Mouse (Mus musculus) kidney, adult 18-20 months (tissue): ENCODE measurements around the gene Agt.

Source experiments
- DNase-seq: peaks from one replicate; pipeline ENCODE4 v3.0.0; 2021

Agt gene

DNA sequence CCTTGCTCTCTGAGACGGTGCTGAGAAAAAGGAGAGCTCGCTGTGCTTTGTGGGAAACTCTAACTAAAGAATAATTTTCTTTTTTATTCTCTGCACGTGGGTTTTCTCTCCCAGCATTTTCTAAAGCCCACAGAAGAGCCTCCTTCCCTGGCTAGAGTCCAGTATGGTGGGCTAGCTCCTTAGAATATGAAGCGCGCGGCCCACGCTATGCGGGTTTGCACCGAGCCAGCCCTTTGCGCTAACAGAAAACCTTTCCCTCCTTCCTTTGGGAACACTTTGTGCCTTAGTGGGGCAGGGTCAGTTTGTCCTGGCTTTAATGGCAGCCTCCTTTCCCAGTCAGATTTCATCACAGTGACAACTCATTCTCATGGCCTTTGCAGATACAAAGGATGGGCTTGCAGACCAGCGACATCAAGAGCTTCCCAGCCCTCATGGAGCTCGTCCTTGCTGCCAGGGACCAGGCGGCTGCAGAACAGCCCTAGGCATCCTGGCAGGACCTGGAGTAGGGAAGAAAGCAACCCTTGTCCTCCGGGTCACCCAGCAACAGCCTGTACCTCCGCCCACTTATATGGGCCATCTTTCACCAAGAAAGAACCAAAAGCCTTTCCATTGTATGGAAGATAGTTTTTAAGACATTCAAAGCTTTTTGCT, 18.4 kb downstream of the Agt start:
- DNase-seq, result no peak

DNA sequence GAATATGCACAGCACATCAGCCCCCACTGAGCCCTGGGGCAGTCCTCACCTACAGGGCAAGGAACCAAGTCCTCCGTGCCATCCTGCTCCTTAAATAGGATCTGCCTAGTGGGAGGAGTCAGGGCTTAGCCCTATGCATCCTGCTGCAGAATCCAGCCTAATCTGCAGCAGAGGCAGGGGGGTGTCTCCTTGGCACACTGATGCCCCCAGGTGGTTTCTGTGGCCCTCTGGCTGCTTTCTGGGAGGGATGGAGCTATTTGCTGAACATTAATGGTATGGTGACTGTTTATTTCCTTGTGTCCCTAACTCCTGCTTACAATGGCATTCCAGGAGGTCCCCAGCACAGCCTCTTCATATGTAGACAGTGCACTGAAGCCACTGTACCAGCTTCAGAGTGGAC, 21.3 kb downstream of the Agt start:
- no peak for DNase-seq

DNA sequence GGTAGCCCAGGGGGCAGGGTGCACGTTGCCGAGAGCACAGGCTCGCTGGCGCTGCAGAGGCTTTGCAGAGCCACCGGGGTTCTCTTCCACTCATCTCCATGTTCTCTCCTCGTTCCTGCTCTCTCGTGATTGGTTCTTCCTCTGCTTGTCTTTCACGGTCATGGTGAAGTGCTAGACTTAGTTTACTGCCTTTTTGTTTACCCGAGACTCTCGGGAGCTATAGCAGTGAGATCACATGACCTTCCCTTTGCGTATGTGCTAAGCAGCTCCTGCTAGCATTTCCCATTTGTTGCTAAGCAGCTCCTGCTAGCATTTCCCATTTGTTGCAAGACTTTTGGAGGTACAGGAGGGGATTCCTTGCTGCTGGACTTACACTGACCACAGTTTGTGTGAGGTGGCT, 22.2 kb downstream of the Agt start:
- no peak for DNase-seq

GRCm38 (mm10) chr8:124546815-124547214, 22.7 kb downstream of the Agt start:
- DNase-seq, result no peak

- DNase-seq, result no peak
Observed at GRCm38 (mm10) chr8:124546371-124546770, 23.1 kb downstream of the Agt start.

- DNase-seq, result no peak
Observed at GRCm38 (mm10) chr8:124543272-124543671, 26.2 kb downstream of the Agt start.

DNA sequence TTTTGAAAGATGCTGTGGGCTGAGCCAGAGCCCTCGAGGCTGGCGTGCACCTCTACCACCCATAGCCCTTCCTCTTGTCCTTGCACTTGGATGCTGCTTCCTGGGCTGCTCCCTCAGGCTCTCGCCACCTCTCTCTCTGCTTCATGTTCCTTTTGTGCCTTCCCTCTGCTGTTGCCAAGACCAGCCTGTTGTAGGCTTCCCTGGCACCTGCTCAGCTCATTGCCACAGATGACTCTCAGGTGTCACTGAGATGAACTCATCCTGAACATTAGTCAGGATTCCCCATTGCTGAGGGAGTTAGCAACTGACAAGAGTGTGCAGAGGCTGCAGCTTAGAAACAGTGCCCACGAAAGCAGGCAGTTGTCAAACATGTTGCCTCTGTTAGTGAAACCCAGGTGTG, 27.5 kb downstream of the Agt start:
- no peak for DNase-seq

DNA sequence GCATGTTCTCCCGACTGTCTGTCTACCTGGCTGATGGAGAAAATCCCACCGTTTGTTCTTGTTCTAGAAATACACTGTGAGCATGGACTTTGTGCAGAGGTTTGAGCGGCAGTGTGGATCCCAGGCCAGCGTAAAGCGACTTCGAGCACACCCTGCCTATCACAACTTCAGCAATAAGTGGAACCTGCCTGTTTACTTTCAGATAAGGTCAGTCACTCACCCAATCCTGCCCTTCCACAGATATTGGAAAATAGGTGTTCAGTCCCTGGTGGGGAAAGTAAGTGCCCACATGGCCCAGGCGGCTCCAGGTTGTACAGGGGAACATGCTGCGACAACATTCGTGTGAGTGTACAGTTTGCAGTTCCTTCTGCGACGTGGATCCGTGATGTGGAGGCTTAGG, 28.6 kb downstream of the Agt start:
- DNase-seq, result no peak

GRCm38 (mm10) chr8:124535451-124535850, 34.1 kb downstream of the Agt start:
- no peak for DNase-seq

GRCm38 (mm10) chr8:124532626-124533025, 36.9 kb downstream of the Agt start:
- no peak for DNase-seq

- no peak for DNase-seq
Observed at GRCm38 (mm10) chr8:124530996-124531395, 38.5 kb downstream of the Agt start.

DNA sequence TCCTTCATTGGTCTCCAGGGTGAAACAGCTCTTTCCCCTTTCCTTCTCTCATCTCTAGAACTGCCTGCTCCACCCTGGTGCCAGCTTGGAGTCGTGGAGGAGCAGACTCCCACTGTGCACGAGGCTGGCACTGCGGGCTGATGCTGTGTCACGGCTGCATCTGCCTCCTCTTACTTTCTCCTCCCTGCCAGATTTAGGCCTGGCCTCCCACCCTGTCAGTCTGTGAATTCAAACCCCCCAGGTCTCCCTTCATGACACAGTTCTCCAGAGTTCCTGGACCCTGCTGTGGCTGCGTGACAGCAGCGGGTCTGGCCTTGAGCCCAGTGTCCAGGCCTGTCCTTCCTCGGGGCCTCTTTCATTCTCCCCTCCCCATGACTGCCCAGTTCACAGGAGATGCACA, 39.0 kb downstream of the Agt start:
- DNase-seq, result no peak

GRCm38 (mm10) chr8:124530076-124530475, 39.4 kb downstream of the Agt start:
- DNase-seq, result peak; percentile 19

- DNase-seq, result no peak
Observed at GRCm38 (mm10) chr8:124526261-124526660, 43.2 kb downstream of the Agt start.

- DNase-seq, result peak; percentile 60
Observed at GRCm38 (mm10) chr8:124521946-124522345, 47.6 kb downstream of the Agt start.

DNA sequence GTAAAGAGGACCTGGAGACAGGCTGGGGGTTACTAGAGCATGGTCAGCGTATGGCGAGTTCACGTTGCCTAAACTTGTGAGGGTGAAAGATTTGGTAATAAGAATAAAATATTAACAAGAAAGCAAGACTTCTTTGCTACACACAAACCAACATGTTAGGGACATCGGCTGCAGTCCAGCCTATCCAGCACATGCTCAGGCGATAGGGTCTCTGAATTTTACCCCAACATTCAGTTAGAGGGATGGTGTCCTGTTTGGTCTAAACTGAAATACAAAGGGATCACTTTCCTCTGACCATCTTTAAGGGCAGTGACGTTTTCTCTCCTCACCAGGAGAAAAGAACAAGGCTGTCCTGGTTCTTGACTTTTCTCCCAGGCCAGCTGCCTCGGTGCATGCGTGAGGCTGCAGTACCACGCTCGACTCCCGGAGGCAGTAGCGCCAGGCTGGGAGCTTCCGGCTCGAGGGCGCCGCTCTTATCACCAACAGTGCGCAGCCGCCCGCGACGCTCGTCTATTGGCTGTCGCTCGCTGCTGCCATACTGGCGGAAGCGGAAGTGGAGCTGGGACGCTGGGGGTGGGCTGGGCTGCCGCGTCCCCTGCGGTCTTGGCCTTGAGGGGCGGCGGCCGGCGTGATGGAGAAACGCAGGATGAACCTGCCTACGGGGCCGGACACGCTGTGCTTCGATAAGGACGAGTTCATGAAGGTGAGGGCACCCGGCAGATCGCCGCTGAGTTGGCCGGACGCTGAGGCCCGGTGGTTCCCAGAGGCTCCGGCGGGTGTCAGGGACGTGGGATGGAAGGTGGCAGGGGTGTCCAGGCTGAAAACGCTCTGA, 49.0 kb downstream of the Agt start, which contains the start of gene Cog2:
Cog2 (plus strand) TSS at position 519 of the 832 bp plus-strand sequence.
- peak; percentile 92 for DNase-seq

GRCm38 (mm10) chr8:124517142-124517541, 52.4 kb downstream of the Agt start:
- DNase-seq, result no peak

GRCm38 (mm10) chr8:124516525-124516924, 53.0 kb downstream of the Agt start:
- DNase-seq, result no peak

DNA sequence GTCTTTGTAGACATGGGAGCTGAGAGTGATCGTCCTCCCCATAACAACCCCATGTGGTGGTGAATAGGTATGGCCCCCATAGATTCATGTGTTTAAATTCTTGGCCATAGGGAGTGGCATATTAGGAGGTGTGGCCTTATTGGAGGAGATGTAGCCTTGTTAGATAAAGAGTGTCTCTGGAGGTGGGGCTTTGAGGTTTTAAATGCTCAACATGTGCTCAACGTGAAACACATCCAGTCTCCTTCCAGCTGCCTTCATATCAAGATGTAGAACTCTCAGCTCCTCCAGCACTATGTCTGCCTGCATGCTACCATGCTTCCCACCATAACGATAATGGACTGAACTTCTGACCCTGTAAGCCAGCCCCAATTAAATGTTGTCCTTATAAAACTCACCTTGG, 53.5 kb downstream of the Agt start:
- DNase-seq, result no peak

DNA sequence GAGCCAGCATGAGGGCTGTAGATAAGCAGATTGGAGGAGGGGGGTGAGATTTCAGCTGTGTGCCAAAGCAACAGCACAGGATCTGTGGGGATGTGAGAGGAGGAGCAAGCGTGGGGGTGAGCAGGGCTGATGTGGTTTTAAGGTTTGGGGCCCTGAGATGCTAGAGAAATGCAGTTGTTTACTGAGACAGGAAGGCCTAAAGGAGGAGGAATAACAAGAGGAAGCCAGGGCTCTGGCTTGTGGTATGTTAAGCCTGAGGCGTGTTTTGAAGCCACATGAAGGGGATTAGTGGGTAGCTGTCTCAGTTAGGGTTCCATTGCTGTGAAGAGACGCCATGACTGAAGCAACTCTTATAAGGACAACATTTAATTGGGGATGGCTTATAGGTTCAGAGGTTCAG, 60.4 kb downstream of the Agt start:
- DNase-seq, result no peak

GRCm38 (mm10) chr8:124508321-124508695, 61.2 kb downstream of the Agt start:
- DNase-seq, result no peak

GRCm38 (mm10) chr8:124507572-124508320, 61.8 kb downstream of the Agt start:
- DNase-seq, result no peak
